Mouse (Mus musculus): ENCODE measurements around the gene Map2k7. TPM values are rescaled to one million over a fixed set of nuclear protein-coding genes. Genes with fewer than 3 reads are reported as not detected.

The Map2k7 gene
- polyA plus RNA-seq, 1 experiment from 2014 or later, result 18.0 TPM

GRCm38 (mm10) chr8:4230612-4231351 lies 7.8 kb upstream of the Map2k7 start:
- no peak overlapping the region for H3K4me3 ChIP-seq
- H3K9me3 ChIP-seq (replicated peaks), result no peaks in the 10 kb centered on the region
- H3K4me2 ChIP-seq, result no peak overlapping the region
- H3K27me3 ChIP-seq (replicated peaks), result peaks cover 64% of the 10 kb centered on the region
- peak; percentile 47 for ATAC-seq
- H3K4me1 ChIP-seq, result peaks cover 20% of the 10 kb centered on the region
- 40% methylated on average over 10 of the region's 10 CpGs for WGBS (ENCODE audit: insufficient replicate concordance)
- no peak overlapping the region; the same call in 1 of the 2 replicates for H3K9ac ChIP-seq
- H3K36me3 ChIP-seq, result no peaks in the 10 kb centered on the region
- no peak overlapping the region for H3K27ac ChIP-seq

GRCm38 (mm10) chr8:4237814-4238433 lies 616 bp upstream of the Map2k7 start:
- Histone ChIP-seq H3K4me1 (peaks cover 30% of the 10 kb centered on the region), H3K9ac (peak overlapping the region; percentile 79), H3K9me3 (replicated peaks) (no peaks in the 10 kb centered on the region), H3K27me3 (replicated peaks) (peaks cover 14% of the 10 kb centered on the region; the same call in 1 of the 2 replicates), H3K27ac (peak overlapping the region; percentile 96), H3K4me3 (peak overlapping the region; percentile 82), H3K36me3 (peaks cover 24% of the 10 kb centered on the region), H3K4me2 (peak overlapping the region; percentile 83)
- WGBS (ENCODE audit: insufficient replicate concordance), result 19% methylated on average over 15 of the region's 15 CpGs
- no peak for ATAC-seq

- WGBS (ENCODE audit: insufficient replicate concordance), result 10% methylated on average over 19 of the region's 19 CpGs
- ATAC-seq, result peak; percentile 50
- peaks cover 38% of the 10 kb centered on the region for H3K36me3 ChIP-seq
These were observed 802 bp downstream of the Map2k7 start for GRCm38 (mm10) chr8:4239193-4239890.

GRCm38 (mm10) chr8:4245061-4245460 lies 6.5 kb downstream of the Map2k7 start:
- no peaks in the 10 kb centered on the region for H3K27me3 ChIP-seq (replicated peaks)
- H3K4me2 ChIP-seq, result no peak overlapping the region
- no peak for ATAC-seq
- 82% methylated on average over 5 of the region's 5 CpGs for WGBS (ENCODE audit: insufficient replicate concordance)
- H3K4me3 ChIP-seq, result no peak overlapping the region
- peaks cover 28% of the 10 kb centered on the region for H3K4me1 ChIP-seq
- H3K9ac ChIP-seq, result no peak overlapping the region
- no peaks in the 10 kb centered on the region for H3K9me3 ChIP-seq (replicated peaks)
- peaks cover 89% of the 10 kb centered on the region for H3K36me3 ChIP-seq
- H3K27ac ChIP-seq, result no peak overlapping the region

More at GRCm38 (mm10) chr8:4239193-4239890, 802 bp downstream of the Map2k7 start:
- peak overlapping the region; percentile 82 for H3K4me3 ChIP-seq
- peaks cover 9% of the 10 kb centered on the region; the same call in 1 of the 2 replicates for H3K27me3 ChIP-seq (replicated peaks)
- H3K27ac ChIP-seq, result peak overlapping the region; percentile 96
- peak overlapping the region; percentile 79 for H3K9ac ChIP-seq
- peaks cover 30% of the 10 kb centered on the region for H3K4me1 ChIP-seq
- H3K9me3 ChIP-seq (replicated peaks), result no peaks in the 10 kb centered on the region
- peak overlapping the region; percentile 83 for H3K4me2 ChIP-seq

- Histone ChIP-seq H3K4me2 (no peak overlapping the region), H3K27ac (no peak overlapping the region), H3K4me3 (no peak overlapping the region), H3K9me3 (replicated peaks) (no peaks in the 10 kb centered on the region), H3K27me3 (replicated peaks) (no peaks in the 10 kb centered on the region), H3K4me1 (peaks cover 28% of the 10 kb centered on the region), H3K36me3 (peaks cover 84% of the 10 kb centered on the region), H3K9ac (no peak overlapping the region)
- 91% methylated on average over 13 of the region's 13 CpGs for WGBS (ENCODE audit: insufficient replicate concordance)
- ATAC-seq, result no peak
These were observed 7.2 kb downstream of the Map2k7 start for GRCm38 (mm10) chr8:4245737-4246136.

- no peaks in the 10 kb centered on the region for H3K27me3 ChIP-seq (replicated peaks)
- no peak overlapping the region for H3K4me3 ChIP-seq
- H3K4me1 ChIP-seq, result peaks cover 32% of the 10 kb centered on the region
- 76% methylated on average over 8 of the region's 8 CpGs for WGBS (ENCODE audit: insufficient replicate concordance)
- no peaks in the 10 kb centered on the region for H3K9me3 ChIP-seq (replicated peaks)
- H3K36me3 ChIP-seq, result peaks cover 72% of the 10 kb centered on the region
- H3K4me2 ChIP-seq, result no peak overlapping the region
- no peak overlapping the region for H3K27ac ChIP-seq
- no peak for ATAC-seq
- no peak overlapping the region for H3K9ac ChIP-seq
These were observed 8.7 kb downstream of the Map2k7 start for GRCm38 (mm10) chr8:4247241-4247640.

- H3K27me3 ChIP-seq (replicated peaks), result no peaks in the 10 kb centered on the region
- H3K4me3 ChIP-seq, result no peak within 1 kb of the TSS
- no peak for ATAC-seq
- H3K9ac ChIP-seq, result no peak within 1 kb of the TSS
- H3K27ac ChIP-seq, result no peak within 1 kb of the TSS
- peaks cover 37% of the 10 kb centered on the region for H3K4me1 ChIP-seq
- no peak within 1 kb of the TSS for H3K4me2 ChIP-seq
- WGBS (ENCODE audit: insufficient replicate concordance), result 79% methylated on average over 15 of the region's 15 CpGs
- no peaks in the 10 kb centered on the region for H3K9me3 ChIP-seq (replicated peaks)
- H3K36me3 ChIP-seq, result peaks cover 64% of the 10 kb centered on the region
These were observed 9.5 kb downstream of the Map2k7 start, which contains the start of gene Tgfbr3l for GRCm38 (mm10) chr8:4247951-4248540. Gene Tgfbr3l, plus strand, starts transcription at chr8:4248214.

- Histone ChIP-seq H3K36me3 (peaks cover 53% of the 10 kb centered on the region), H3K4me2 (no peak overlapping the region), H3K27me3 (replicated peaks) (no peaks in the 10 kb centered on the region), H3K4me3 (no peak overlapping the region), H3K9me3 (replicated peaks) (no peaks in the 10 kb centered on the region), H3K27ac (no peak overlapping the region), H3K9ac (no peak overlapping the region), H3K4me1 (peaks cover 46% of the 10 kb centered on the region)
- WGBS (ENCODE audit: insufficient replicate concordance), result 37% methylated on average over 29 of the region's 29 CpGs
- no peak for ATAC-seq
These were observed 10.7 kb downstream of the Map2k7 start for GRCm38 (mm10) chr8:4249213-4249612.

- Histone ChIP-seq H3K4me2 (0 out of 2 replicates have a peak overlapping the region, but pooled peaks have one; percentile 3), H3K4me3 (no peak overlapping the region), H3K4me1 (peaks cover 49% of the 10 kb centered on the region), H3K9me3 (replicated peaks) (no peaks in the 10 kb centered on the region), H3K27ac (no peak overlapping the region), H3K9ac (no peak overlapping the region), H3K27me3 (replicated peaks) (no peaks in the 10 kb centered on the region), H3K36me3 (peaks cover 53% of the 10 kb centered on the region)
- ATAC-seq, result peak; percentile 31; the same call in 1 of the 2 replicates
- WGBS (ENCODE audit: insufficient replicate concordance), result 34% methylated on average over 26 of the region's 26 CpGs
These were observed 11.9 kb downstream of the Map2k7 start for GRCm38 (mm10) chr8:4250306-4250970.

GRCm38 (mm10) chr8:4252116-4252760 lies 13.7 kb downstream of the Map2k7 start:
- WGBS (ENCODE audit: insufficient replicate concordance), result 34% methylated on average over 8 of the region's 8 CpGs
- Histone ChIP-seq H3K4me3 (peak overlapping the region; percentile 86), H3K9ac (peak overlapping the region; percentile 89; the same call in 1 of the 2 replicates), H3K27ac (peak overlapping the region; percentile 72), H3K9me3 (replicated peaks) (no peaks in the 10 kb centered on the region), H3K4me2 (peak overlapping the region; percentile 96), H3K27me3 (replicated peaks) (no peaks in the 10 kb centered on the region), H3K36me3 (peaks cover 51% of the 10 kb centered on the region), H3K4me1 (peaks cover 47% of the 10 kb centered on the region)
- ATAC-seq, result no peak
